Mouse (Mus musculus): ENCODE data around the gene Tnfrsf13c. TPM values are rescaled to one million over a fixed set of nuclear protein-coding genes. Genes with fewer than 3 reads are reported as not detected.
A peak's percentile ranks its signal among the peaks of the same experiment; 100 is the strongest.

Tnfrsf13c gene
- polyA plus RNA-seq, 1 experiment from 2014 or later: 0.10 TPM

DNA sequence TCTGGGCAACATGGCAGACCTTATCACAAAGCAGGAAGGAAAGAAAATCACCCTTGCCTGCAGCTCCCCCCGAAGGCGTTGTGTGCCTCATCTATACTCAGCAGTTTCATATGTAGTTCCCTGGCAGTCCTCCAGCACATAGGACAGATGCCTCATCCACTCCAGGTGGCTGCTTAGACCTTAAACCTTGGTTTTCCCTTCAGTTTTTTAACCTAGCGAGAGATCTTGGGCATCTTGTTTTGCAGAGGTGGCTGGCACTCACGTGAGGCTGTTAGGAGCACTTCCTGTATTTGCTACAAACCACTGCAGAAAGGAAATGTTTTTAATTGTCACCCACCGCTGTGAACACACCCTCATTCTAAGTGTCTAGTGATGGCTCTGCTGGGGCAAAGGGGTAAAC lies 37.2 kb downstream of the Tnfrsf13c start:
- Histone ChIP-seq H3K4me1 (peaks cover 26% of the 10 kb centered on the region), H3K4me3 (replicated peaks) (no peak overlapping the region), H3K36me3 (peaks cover 92% of the 10 kb centered on the region), H3K9ac (no peak overlapping the region), H3K27ac (no peak overlapping the region), H3K9me3 (replicated peaks) (no peaks in the 10 kb centered on the region; the same call in 1 of the 2 replicates), H3K27me3 (no peaks in the 10 kb centered on the region), H3K4me2 (no peak overlapping the region)
- 82% methylated on average over 5 of the region's 5 CpGs for WGBS
- no peak for ATAC-seq (replicated peaks; ENCODE audit: low FRiP score)

DNA sequence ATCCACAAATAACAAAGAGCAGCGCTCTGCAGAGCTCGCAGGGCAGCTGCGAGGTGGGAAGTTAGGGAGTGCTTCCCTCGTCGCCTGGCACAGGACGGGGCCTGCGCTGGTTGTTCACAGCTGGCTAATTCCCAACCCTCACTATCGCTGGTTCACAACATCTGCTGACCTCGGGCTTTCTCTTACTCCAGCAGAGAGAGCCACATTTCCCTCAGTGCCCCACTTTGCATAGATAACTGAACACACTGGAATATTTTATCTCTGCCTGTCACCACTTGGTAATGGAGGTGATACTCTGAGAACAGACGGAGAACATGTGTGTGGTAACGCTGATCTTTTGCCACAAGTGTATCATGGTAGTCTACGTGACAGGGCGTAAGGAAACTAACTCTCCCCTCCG lies 38.0 kb downstream of the Tnfrsf13c start:
- 74% methylated on average over 14 of the region's 14 CpGs for WGBS
- no peak overlapping the region for H3K4me2 ChIP-seq

DNA sequence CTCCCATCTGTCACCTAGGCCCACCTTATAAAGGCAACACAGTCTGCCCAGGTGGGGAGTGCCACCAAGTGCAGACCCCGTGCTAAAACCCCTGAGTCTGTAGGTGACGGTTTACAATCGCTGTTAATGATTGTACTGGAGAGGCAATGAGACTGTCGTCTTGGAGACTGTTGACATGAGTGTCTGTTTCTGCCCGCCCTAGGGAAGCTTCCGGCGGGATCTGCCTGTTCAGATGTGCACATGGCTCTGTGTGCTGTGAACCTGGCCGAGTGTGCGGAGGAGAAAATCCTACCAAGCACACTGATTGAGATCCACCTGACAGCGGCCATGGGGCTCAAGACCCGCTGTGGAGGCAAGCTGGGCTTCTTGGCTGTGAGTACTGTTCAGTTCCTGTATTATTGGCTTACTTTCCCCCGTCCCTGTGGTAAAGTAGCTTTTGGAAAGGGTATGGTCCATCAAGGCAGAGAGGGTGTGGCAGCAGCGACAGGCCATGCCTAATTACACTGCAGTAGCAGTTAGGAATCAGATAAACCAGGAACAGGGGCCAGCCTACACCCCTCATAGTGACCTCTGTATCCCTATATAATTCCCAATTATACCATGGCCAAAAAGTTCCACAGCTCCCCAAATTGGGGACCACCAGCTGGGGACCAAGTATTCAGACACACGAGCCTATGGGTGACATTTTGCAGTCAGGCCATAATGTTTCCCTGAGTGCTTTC lies 38.9 kb downstream of the Tnfrsf13c start:
- no peak overlapping the region for H3K9ac ChIP-seq
- no peaks in the 10 kb centered on the region; the same call in 1 of the 2 replicates for H3K9me3 ChIP-seq (replicated peaks)
- no peak overlapping the region for H3K4me3 ChIP-seq (replicated peaks)
- H3K4me2 ChIP-seq: no peak overlapping the region
- no peaks in the 10 kb centered on the region for H3K27me3 ChIP-seq
- 72% methylated on average over 14 of the region's 14 CpGs for WGBS
- no peak; the same call in 1 of the 2 replicates for ATAC-seq (replicated peaks; ENCODE audit: low FRiP score)
- H3K4me1 ChIP-seq: peaks cover 20% of the 10 kb centered on the region
- H3K36me3 ChIP-seq: peaks cover 94% of the 10 kb centered on the region
- H3K27ac ChIP-seq: peak overlapping the region; percentile 73

More for the DNA sequence above, 38.0 kb downstream of the Tnfrsf13c start:
- no peaks in the 10 kb centered on the region for H3K27me3 ChIP-seq
- no peak overlapping the region for H3K9ac ChIP-seq
- H3K4me3 ChIP-seq (replicated peaks): no peak overlapping the region
- H3K27ac ChIP-seq: no peak overlapping the region
- H3K9me3 ChIP-seq (replicated peaks): no peaks in the 10 kb centered on the region; the same call in 1 of the 2 replicates
- H3K36me3 ChIP-seq: peaks cover 92% of the 10 kb centered on the region
- H3K4me1 ChIP-seq: peaks cover 26% of the 10 kb centered on the region
- ATAC-seq (replicated peaks; ENCODE audit: low FRiP score): no peak

DNA sequence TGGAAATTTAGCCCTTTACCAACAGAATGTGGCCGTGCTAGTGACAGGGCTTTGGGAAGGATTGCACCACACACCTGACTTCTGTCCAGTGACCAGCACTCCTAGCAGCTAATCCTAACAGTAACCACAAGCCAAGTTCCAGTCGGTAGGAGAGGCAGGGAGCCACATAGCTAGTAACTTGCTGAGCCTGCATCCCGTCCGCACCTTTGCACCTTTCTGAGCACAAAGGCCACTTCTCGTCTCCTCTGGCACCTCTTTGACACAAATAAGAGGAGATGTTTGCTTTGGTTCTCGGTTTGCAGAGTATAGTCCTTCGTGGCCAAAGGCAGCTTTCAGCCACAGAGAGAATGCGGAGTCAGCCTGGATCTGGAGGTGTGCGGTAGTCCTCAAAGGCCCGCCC lies 39.5 kb downstream of the Tnfrsf13c start:
- peaks cover 20% of the 10 kb centered on the region for H3K4me1 ChIP-seq
- H3K4me2 ChIP-seq: no peak overlapping the region
- ATAC-seq (replicated peaks; ENCODE audit: low FRiP score): peak; percentile 10; the same call in 1 of the 2 replicates
- H3K9me3 ChIP-seq (replicated peaks): no peaks in the 10 kb centered on the region; the same call in 1 of the 2 replicates
- no peak overlapping the region for H3K4me3 ChIP-seq (replicated peaks)
- peaks cover 95% of the 10 kb centered on the region for H3K36me3 ChIP-seq
- 63% methylated on average over 10 of the region's 10 CpGs for WGBS
- H3K27ac ChIP-seq: peak overlapping the region; percentile 73
- H3K9ac ChIP-seq: no peak overlapping the region
- H3K27me3 ChIP-seq: no peaks in the 10 kb centered on the region

DNA sequence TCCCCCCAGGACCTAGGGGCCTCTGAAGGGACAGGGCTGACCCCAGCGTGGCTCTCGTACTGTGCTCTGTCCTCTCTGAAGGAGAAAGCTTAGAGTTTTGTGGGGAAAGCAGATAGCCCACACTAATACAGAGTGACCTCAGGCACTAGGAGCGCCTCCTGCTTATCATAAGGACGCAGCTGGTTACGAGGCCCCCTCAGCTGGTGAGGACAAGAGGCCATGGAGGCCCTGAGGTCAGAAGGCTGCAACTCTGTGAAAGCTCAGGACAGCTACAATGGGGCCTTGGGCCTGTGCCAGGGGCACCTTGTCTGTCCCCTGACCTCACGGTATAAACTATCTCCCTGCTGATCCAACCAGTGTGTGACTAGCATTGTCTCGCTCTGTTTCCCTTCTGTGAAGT lies 40.0 kb downstream of the Tnfrsf13c start:
- Histone ChIP-seq H3K4me1 (peaks cover 20% of the 10 kb centered on the region), H3K27me3 (no peaks in the 10 kb centered on the region), H3K36me3 (peaks cover 99% of the 10 kb centered on the region), H3K4me2 (no peak overlapping the region), H3K9ac (no peak overlapping the region), H3K9me3 (replicated peaks) (no peaks in the 10 kb centered on the region; the same call in 1 of the 2 replicates), H3K27ac (peak overlapping the region; percentile 73), H3K4me3 (replicated peaks) (no peak overlapping the region)
- WGBS: 49% methylated on average over 7 of the region's 7 CpGs
- peak; percentile 76 for ATAC-seq (replicated peaks; ENCODE audit: low FRiP score)

DNA sequence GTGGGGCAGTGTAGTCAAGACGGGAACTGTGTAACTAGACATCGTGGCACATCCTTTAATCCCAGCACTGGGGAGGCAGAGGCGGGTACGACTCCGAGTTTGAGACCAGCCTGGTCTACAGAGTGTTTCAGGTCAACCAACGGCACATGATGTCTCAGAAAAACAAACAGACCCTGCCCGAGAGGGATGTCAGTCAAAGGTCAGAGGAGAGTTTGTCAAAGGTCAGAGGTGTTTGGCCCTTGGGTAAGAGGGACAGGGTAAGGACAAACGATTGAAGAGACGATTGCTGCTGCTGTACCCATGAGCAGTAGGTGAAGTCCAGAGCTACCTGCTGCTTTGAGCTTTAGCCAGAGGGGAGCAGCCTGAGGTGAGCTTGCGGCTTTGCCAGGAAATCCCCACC lies 40.6 kb downstream of the Tnfrsf13c start:
- Histone ChIP-seq H3K27ac (peak overlapping the region; percentile 73), H3K4me2 (no peak overlapping the region), H3K4me1 (peaks cover 20% of the 10 kb centered on the region), H3K9ac (no peak overlapping the region), H3K9me3 (replicated peaks) (no peaks in the 10 kb centered on the region; the same call in 1 of the 2 replicates), H3K4me3 (replicated peaks) (no peak overlapping the region), H3K27me3 (no peaks in the 10 kb centered on the region), H3K36me3 (peaks cover 99% of the 10 kb centered on the region)
- ATAC-seq (replicated peaks; ENCODE audit: low FRiP score): peak; percentile 33; the same call in 1 of the 2 replicates
- 62% methylated on average over 10 of the region's 10 CpGs for WGBS

DNA sequence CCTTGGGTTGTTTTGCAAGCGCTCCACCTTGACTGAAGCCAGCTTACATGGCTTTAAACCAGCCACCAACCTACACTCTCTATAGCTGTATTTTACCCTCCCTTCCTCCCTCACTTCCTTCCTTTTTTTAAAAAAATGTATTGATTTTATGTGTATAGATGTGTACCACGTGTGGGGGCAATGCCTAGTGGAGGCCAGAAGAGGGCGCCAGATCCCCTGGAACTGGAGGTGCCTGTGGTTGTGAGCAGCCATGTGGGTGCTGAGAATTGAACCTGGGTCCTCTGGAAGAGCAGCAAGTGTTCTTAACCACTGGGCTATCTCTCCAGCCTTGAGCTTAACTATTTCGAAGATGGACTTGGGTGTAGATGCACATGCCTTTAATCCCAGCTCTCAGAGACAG lies 41.9 kb downstream of the Tnfrsf13c start:
- ATAC-seq (replicated peaks; ENCODE audit: low FRiP score): no peak
- Histone ChIP-seq H3K36me3 (peaks cover 99% of the 10 kb centered on the region), H3K4me1 (peaks cover 23% of the 10 kb centered on the region), H3K9me3 (replicated peaks) (no peaks in the 10 kb centered on the region; the same call in 1 of the 2 replicates), H3K27ac (no peak overlapping the region), H3K9ac (no peak overlapping the region), H3K4me3 (replicated peaks) (no peak overlapping the region), H3K4me2 (no peak overlapping the region), H3K27me3 (no peaks in the 10 kb centered on the region)
- 96% methylated on average over 4 of the region's 4 CpGs for WGBS

DNA sequence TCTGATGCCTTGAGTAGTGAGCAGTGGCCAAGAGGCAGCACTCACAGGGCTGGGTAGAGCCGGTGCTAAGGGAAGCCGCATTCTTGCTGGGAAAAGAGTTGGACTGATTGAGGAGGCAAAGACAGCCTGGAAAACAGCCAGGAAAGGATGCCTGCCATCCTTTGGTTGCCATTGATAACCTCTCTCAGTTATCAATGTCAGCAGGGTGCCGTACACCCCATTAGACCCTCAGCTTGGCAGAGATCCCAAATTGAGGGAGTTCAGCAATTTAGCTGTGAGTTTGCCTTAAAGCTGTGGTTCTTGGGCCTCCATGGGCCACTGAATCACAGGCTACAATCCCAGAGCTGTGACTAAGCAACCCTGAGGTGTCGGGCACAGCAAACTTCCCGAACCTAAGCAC lies 43.0 kb downstream of the Tnfrsf13c start:
- H3K27me3 ChIP-seq: no peaks in the 10 kb centered on the region
- H3K4me2 ChIP-seq: no peak overlapping the region
- no peak overlapping the region for H3K27ac ChIP-seq
- H3K36me3 ChIP-seq: peaks cover 98% of the 10 kb centered on the region
- peaks cover 23% of the 10 kb centered on the region for H3K4me1 ChIP-seq
- ATAC-seq (replicated peaks; ENCODE audit: low FRiP score): no peak
- WGBS: 89% methylated on average over 5 of the region's 5 CpGs
- H3K9me3 ChIP-seq (replicated peaks): no peaks in the 10 kb centered on the region; the same call in 1 of the 2 replicates
- H3K4me3 ChIP-seq (replicated peaks): no peak overlapping the region
- no peak overlapping the region for H3K9ac ChIP-seq

DNA sequence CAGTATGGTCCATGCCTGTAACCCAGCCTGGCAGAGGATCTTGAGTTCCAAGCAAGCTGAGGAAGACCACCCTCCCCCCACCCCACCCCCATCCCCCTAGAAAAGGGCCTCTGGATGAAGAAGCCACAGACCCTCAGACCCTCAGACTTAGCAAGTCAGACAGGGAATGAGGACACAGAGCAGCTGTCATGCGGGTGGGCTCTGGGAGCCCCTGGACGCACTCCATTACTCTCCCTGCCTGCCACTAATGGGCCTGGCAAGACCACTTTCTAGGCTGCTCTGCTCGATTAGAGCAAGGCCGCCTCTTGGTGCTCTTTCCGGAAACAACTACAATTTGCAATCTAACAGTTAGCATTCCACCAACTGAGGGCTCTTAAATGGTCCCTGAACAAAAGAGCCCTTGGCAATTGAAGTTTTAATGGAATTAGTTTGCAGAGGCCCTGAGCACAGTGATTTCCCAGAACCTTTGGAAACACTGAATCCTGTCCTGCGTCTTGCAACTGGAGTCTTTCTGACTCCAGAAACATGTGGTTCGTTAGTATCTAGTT lies 46.4 kb downstream of the Tnfrsf13c start:
- Histone ChIP-seq H3K9ac (no peak overlapping the region), H3K9me3 (replicated peaks) (no peaks in the 10 kb centered on the region; the same call in 1 of the 2 replicates), H3K27me3 (no peaks in the 10 kb centered on the region), H3K4me2 (no peak overlapping the region), H3K36me3 (peaks cover 97% of the 10 kb centered on the region), H3K27ac (no peak overlapping the region), H3K4me1 (peaks cover 2% of the 10 kb centered on the region; the same call in 1 of the 2 replicates), H3K4me3 (replicated peaks) (no peak overlapping the region)
- ATAC-seq (replicated peaks; ENCODE audit: low FRiP score): no peak
- WGBS: 52% methylated on average over 7 of the region's 7 CpGs

DNA sequence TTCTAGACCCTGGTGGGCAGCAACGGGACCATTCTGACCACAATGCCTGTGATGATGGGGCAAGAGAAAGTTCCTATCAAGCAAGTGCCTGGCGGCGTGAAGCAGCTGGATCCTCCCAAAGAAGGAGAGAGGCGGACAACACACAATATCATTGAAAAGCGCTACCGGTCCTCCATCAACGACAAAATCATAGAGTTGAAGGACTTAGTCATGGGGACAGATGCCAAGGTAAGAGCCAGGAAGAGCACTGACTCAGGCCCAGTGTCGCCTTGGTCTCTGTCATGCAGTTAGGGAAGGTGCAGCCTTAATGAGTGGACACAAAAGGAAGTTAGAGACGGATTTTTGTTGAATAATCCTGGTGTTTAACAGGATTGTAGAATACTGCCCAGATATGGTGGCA lies 49.1 kb downstream of the Tnfrsf13c start:
- peaks cover 2% of the 10 kb centered on the region; the same call in 1 of the 2 replicates for H3K4me1 ChIP-seq
- H3K4me3 ChIP-seq (replicated peaks): no peak overlapping the region
- 94% methylated on average over 9 of the region's 9 CpGs for WGBS
- no peak for ATAC-seq (replicated peaks; ENCODE audit: low FRiP score)
- H3K36me3 ChIP-seq: peaks cover 97% of the 10 kb centered on the region
- H3K27ac ChIP-seq: no peak overlapping the region
- no peaks in the 10 kb centered on the region for H3K27me3 ChIP-seq
- no peaks in the 10 kb centered on the region for H3K9me3 ChIP-seq (replicated peaks)
- no peak overlapping the region for H3K4me2 ChIP-seq
- H3K9ac ChIP-seq: no peak overlapping the region

DNA sequence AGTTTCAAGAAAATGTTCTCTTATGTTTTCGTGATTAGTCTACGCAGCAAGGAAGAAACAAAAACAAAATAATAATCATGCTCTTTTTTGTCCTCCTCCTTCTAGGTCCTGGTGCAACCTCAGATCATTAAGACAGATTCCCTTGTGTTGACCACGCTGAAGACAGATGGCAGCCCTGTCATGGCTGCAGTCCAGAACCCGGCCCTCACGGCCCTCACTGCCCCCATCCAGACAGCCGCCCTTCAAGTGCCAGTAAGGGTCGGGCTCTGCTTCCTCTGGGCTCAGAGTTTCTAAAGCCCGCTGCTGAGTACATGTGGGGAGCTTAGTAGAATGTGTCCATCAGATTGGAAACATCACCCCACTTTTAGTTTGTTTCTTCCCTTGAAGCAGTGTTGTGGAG lies 51.5 kb downstream of the Tnfrsf13c start:
- Histone ChIP-seq H3K4me2 (no peak overlapping the region), H3K27ac (no peak overlapping the region), H3K9ac (no peak overlapping the region), H3K9me3 (replicated peaks) (no peaks in the 10 kb centered on the region), H3K4me3 (replicated peaks) (no peak overlapping the region), H3K27me3 (no peaks in the 10 kb centered on the region), H3K4me1 (peaks cover 18% of the 10 kb centered on the region), H3K36me3 (peaks cover 76% of the 10 kb centered on the region)
- ATAC-seq (replicated peaks; ENCODE audit: low FRiP score): no peak
- 80% methylated on average over 8 of the region's 8 CpGs for WGBS
